Mouse (Mus musculus): ENCODE data around the gene Cdk5rap3.

DNA sequence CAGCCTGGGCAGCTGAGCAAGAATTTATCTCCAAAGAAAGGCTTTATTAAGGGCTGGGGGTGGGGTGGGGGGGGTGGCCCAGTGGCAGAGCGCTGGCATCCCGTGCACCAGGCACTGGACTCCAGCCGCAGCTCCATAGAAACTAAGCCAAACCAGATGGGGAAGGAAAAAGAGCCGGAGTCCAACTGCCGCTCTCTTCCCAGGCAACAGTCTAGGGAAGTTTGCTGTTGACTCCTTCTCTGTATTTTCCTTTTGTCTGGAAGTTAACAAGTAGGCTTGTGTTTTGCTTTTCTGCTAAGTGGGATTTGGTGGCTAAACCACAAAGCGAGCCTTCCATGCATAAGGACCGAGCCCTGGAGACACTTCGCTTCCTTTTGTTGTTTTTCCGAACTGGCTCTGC, 30.2 kb upstream of the Cdk5rap3 start:
- TF ChIP-seq CTCF (IDR thresholded peaks at IDR 0.05; ENCODE audit: low read depth, low read length), result no peak
- TF ChIP-seq GATA1 (IDR thresholded peaks at IDR 0.05; ENCODE audit: borderline replicate concordance, low read length), result no peak
- TF ChIP-seq POLR2AphosphoS5 (IDR thresholded peaks at IDR 0.05; ENCODE audit: insufficient replicate concordance, low read depth, low read length), result no peak
- TF ChIP-seq GATA2 (IDR thresholded peaks at IDR 0.05; ENCODE audit: borderline replicate concordance, low read depth, low read length), result no peak
